Mouse (Mus musculus) left cerebral cortex, adult 6 months (tissue): ENCODE measurements around the gene Gm13088. TPM values are rescaled to one million over a fixed set of nuclear protein-coding genes. Genes with fewer than 3 reads are reported as not detected.

Experiments
- long read RNA-seq, 2 experiments: library from polyadenylated mRNA; unstranded; transcript quantifications; one replicate each; pipeline ENCODE4 v2.0.0; 2019 to 2020
- polyA plus RNA-seq: library from polyadenylated mRNA; unstranded; fragments of <200 nt; fragmentation: Nextera tagmentation; gene quantifications from 2 replicates; pipeline ENCODE4 v1.2.3, GENCODE M21; 2021

The Gm13088 gene
- polyA plus RNA-seq, result not detected in 2 replicates
- long read RNA-seq, experiment 1, result 0 reads
- long read RNA-seq, experiment 2, result 0 reads

DNA sequence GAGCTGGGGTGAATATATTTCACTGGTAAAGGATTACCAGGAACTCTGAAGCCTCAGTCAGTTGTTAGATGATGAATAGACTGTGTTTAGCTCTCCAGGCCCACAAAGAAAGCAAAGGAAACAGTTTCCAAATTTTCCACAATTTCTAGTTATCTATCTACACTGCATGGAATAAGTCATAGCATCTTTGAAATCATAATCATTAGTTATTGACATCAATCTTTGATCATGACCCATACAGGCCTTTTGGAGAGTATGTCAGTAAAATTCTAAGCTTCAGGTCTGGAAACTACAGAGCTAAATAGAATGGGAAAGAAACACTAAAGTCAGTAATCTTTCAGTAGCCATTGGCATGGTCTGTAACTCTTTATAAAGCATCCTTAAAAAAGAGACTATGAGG, at the start of gene Gm13088:
Gene Gm13088, minus strand, starts transcription at position 101 of the 400 bp plus-strand sequence.

DNA sequence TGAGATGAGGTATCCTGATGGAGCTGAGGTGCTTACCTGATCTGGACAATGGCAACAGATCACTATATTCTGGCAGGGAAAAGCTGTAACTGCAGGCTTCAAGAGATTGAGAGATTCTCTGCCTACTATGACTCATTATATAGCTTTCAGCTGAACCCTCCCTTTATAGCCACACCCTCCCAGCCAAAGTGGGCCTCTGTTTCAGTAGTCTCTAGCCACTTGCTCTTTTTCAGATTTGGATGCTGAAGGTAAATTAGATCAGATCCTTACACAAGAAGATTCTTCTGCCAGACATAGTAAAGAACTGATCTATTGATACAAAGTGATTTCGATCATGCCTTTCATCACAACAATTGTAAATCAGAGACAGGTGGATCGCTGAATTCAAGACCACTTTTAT, 45.6 kb upstream of the Gm13088 start, which contains the start of gene Gm13089:
Gene Gm13089, minus strand, starts transcription at position 101 of the 400 bp plus-strand sequence.

DNA sequence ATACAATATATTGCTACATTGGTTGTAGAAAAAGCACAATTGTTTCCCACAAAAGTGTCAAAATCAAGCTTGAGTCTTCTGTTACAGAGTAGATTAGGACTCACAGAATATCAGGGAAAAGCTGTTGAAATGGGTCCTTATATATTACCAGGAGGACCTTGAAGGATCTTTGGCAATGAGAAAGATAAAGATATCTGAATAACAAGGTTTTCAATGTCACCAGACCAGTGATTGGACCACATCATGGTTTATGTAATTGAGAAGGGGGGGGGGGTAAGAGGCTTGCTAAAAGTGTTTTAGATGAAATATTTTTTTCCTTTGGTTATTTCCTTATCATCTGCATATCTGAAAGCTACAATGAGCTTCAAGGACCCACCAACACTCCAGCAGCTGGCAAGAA, 42.3 kb downstream of the Gm13088 start, which contains the start of gene Gm13083:
Gene Gm13083, plus strand, starts transcription at position 301 of the 400 bp plus-strand sequence.

Other genes with a start within 250 kb of the Gm13088 start
- gene Pramef8, start 244.8 kb downstream of the Gm13088 start, polyA plus RNA-seq, result 5.8 and 6.4 TPM in 2 replicates
- not detected in 2 replicates for gene Oog4, start 206.9 kb downstream of the Gm13088 start, polyA plus RNA-seq
- gene Gm13043, start 145.9 kb downstream of the Gm13088 start, polyA plus RNA-seq, result not detected in 2 replicates
- not detected in 2 replicates for gene Gm13040, start 121.3 kb downstream of the Gm13088 start, polyA plus RNA-seq
- not detected in 2 replicates for gene BC080695, start 105.5 kb downstream of the Gm13088 start, polyA plus RNA-seq
- not detected in 2 replicates for gene Gm13057, start 105.5 kb downstream of the Gm13088 start, polyA plus RNA-seq
- not detected in 2 replicates for gene Gm13083, start 42.2 kb downstream of the Gm13088 start, polyA plus RNA-seq
- not detected in 2 replicates for gene Gm13089, start 45.5 kb upstream of the Gm13088 start, polyA plus RNA-seq
- gene Gm13078, start 62.2 kb upstream of the Gm13088 start, polyA plus RNA-seq, result not detected in 2 replicates
- gene Gm13023, start 132.1 kb upstream of the Gm13088 start, polyA plus RNA-seq, result not detected in 2 replicates
- not detected in 2 replicates for gene Gm13084, start 158.8 kb upstream of the Gm13088 start, polyA plus RNA-seq
- gene Gm13103, start 189.3 kb upstream of the Gm13088 start, polyA plus RNA-seq, result not detected in 2 replicates
- gene Pramef6, start 243.1 kb upstream of the Gm13088 start, polyA plus RNA-seq, result not detected in 2 replicates